Mouse (Mus musculus) heart, postnatal 0 days (tissue): ENCODE results near the gene Sox9.

Source experiments
- CTCF ChIP-seq: IDR thresholded peaks from 2 replicates; pipeline ENCODE4 v1.5.1; 2016; ENCODE audit warnings: antibody characterized with exemption, control low read depth, low read depth
- EP300 ChIP-seq: IDR thresholded peaks from 2 replicates; pipeline ENCODE4 v1.6.1; 2016; ENCODE audit warnings: antibody characterized with exemption, low read depth

DNA sequence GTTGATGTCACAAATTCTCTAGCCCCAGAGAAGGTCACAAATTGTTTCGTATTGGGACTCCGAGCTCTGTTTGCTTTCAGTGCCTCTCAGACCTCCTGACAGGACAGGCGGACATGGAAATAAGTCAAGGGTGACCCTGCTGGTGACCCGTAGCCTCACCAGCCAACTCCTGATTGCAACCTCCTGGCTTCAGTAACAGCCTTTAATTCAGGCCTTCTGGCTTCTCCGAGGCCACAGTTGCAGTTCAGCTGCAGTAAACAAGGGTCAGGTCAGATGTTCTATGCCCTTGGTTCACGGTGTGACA, 45.0 kb downstream of the Sox9 start:
- TF ChIP-seq CTCF = no peak
- TF ChIP-seq EP300 = no peak
